Mouse (Mus musculus) CH12.LX (cell line): ENCODE measurements around the gene Prkg1.

Source experiments
- CHD2 ChIP-seq: IDR thresholded peaks from 2 replicates; pipeline ENCODE4 v1.6.1; 2011; ENCODE audit warnings: low read length, improper control_type of control experiment
- CTCF ChIP-seq, 2 experiments: IDR thresholded peaks in 1 of 2; conservative IDR thresholded peaks in 1 of 2; 2 replicates each; pipeline ENCODE4 v1.5.1; 2011 to 2012; ENCODE audit warnings: low read depth in 2 of 2, low read length in 2 of 2, improper control_type of control experiment in 1 of 2, inconsistent platforms in 1 of 2, mild to moderate bottlenecking in 1 of 2, moderate library complexity in 1 of 2
- E2F4 ChIP-seq: IDR thresholded peaks from 2 replicates; pipeline ENCODE4 v1.6.1; 2011; ENCODE audit warnings: low read depth, low read length, improper control_type of control experiment; ENCODE audit not compliant: insufficient replicate concordance
- EP300 ChIP-seq: IDR thresholded peaks from 2 replicates; pipeline ENCODE4 v1.6.1; 2011; ENCODE audit warnings: low read length, improper control_type of control experiment
- KAT2A ChIP-seq: IDR thresholded peaks from 2 replicates; pipeline ENCODE4 v1.6.1; 2012; ENCODE audit warnings: low read length, improper control_type of control experiment, inconsistent platforms; ENCODE audit not compliant: insufficient replicate concordance
- POLR2A ChIP-seq: IDR thresholded peaks from 2 replicates; pipeline ENCODE4 v1.6.1; 2011; ENCODE audit warnings: low read depth, mild to moderate bottlenecking, improper control_type of control experiment, low read length
- POLR2AphosphoS2 ChIP-seq: IDR thresholded peaks from 2 replicates; pipeline ENCODE4 v1.6.1; 2011; ENCODE audit warnings: low read depth, low read length, improper control_type of control experiment
- RAD21 ChIP-seq: IDR thresholded peaks from 2 replicates; pipeline ENCODE4 v1.6.1; 2011; ENCODE audit warnings: low read depth, mild to moderate bottlenecking, low read length, improper control_type of control experiment, moderate library complexity
- RCOR1 ChIP-seq: conservative IDR thresholded peaks from 2 replicates; pipeline ENCODE4 v1.6.1; 2012; ENCODE audit warnings: low read depth, mild to moderate bottlenecking, inconsistent platforms, low read length, improper control_type of control experiment
- TCF12 ChIP-seq: IDR thresholded peaks from 2 replicates; pipeline ENCODE4 v1.6.1; 2014; ENCODE audit warnings: low read depth, mild to moderate bottlenecking, inconsistent platforms, low read length, improper control_type of control experiment
- ZC3H11A ChIP-seq: IDR thresholded peaks from 2 replicates; pipeline ENCODE4 v1.6.1; 2012; ENCODE audit warnings: low read depth, mild to moderate bottlenecking, inconsistent platforms, low read length, improper control_type of control experiment
- ZKSCAN1 ChIP-seq: IDR thresholded peaks from 2 replicates; pipeline ENCODE4 v1.6.1; 2012; ENCODE audit warnings: low read depth, inconsistent platforms, low read length, improper control_type of control experiment, borderline replicate concordance

GRCm38 (mm10) chr19:31136316-31136715, 628.5 kb downstream of the Prkg1 start:
- TF ChIP-seq CHD2 (no peak), EP300 (no peak), POLR2AphosphoS2 (no peak), POLR2A (no peak), ZKSCAN1 (no peak), RCOR1 (no peak), ZC3H11A (no peak), CTCF (conservative IDR thresholded peaks at IDR 0.05 in 1 of 2, IDR thresholded peaks at IDR 0.05 in 1 of 2; ENCODE audit: low read depth in 2 of 2, low read length in 2 of 2) (no peak), E2F4 (no peak), RAD21 (no peak), KAT2A (no peak), TCF12 (no peak)
